Comparison of ENCODE assay signal across 16 mouse cellular contexts in genomic region chr14:24612254-24612995, GRCm38 (mm10).
DNase-seq lines count a peak whose midpoint lies in the region; ATAC-seq and TF ChIP-seq lines count a peak whose summit lies in the region.
"Had no signal": no experiment of that assay in that cellular context is flagged by ENCODE, and none has a peak within 500 bp of the region (broad histone marks: within the 10 kb centered on the region; RNA-seq: fewer than 3 reads in every experiment).

No protein-coding gene starts in this region.

- no peaks in the 10 kb centered on the region for H3K27me3 ChIP-seq in lung, embryonic 14.5 days (ENCODE audit: insufficient read depth, low read length)
- H3K27me3 ChIP-seq in forebrain, embryonic 16.5 days (replicated peaks; ENCODE audit: control insufficient read depth, insufficient read depth, low read length) = no peaks in the 10 kb centered on the region
- H3K27me3 ChIP-seq in neural tube, embryonic 15.5 days (replicated peaks) = no peaks in the 10 kb centered on the region
- no peaks in the 10 kb centered on the region for H3K27me3 ChIP-seq in heart, embryonic 12.5 days (replicated peaks)
- H3K27me3 ChIP-seq: liver, embryonic 12.5 days; stomach, embryonic 15.5 days had no signal

- 33% methylated on average over 4 of the region's 4 CpGs for WGBS in lung, embryonic 14.5 days
- 41% methylated on average over 4 of the region's 4 CpGs for WGBS in forebrain, embryonic 16.5 days
- 53% methylated on average over 4 of the region's 4 CpGs for WGBS in neural tube, embryonic 15.5 days
- WGBS in heart, embryonic 12.5 days = 69% methylated on average over 4 of the region's 4 CpGs

- TF ChIP-seq CTCF in lung, embryonic 14.5 days (IDR thresholded peaks at IDR 0.05; ENCODE audit: low read depth) = no peak

- H3K4me1 ChIP-seq in lung, embryonic 14.5 days (ENCODE audit: insufficient read depth) = peaks cover 14% of the 10 kb centered on the region; the same call in 1 of the 2 replicates
- peaks cover 33% of the 10 kb centered on the region for H3K4me1 ChIP-seq in forebrain, embryonic 16.5 days (replicated peaks; ENCODE audit: control insufficient read depth, insufficient read depth, low read length)
- H3K4me1 ChIP-seq in neural tube, embryonic 15.5 days = peaks cover 21% of the 10 kb centered on the region
- peaks cover 15% of the 10 kb centered on the region for H3K4me1 ChIP-seq in heart, embryonic 12.5 days (replicated peaks)
- H3K4me1 ChIP-seq: liver, embryonic 12.5 days; stomach, embryonic 15.5 days had no signal

- ATAC-seq in lung, embryonic 14.5 days (ENCODE audit: insufficient read depth) = no peak
- no peak for ATAC-seq in forebrain, embryonic 16.5 days
- ATAC-seq in neural tube, embryonic 15.5 days (ENCODE audit: low FRiP score) = no peak
- ATAC-seq in heart, embryonic 12.5 days (ENCODE audit: insufficient number of reproducible peaks, low FRiP score) = no peak
- ATAC-seq: inflammation-experienced regulatory T-cells, adult 6 months; liver, embryonic 12.5 days had no signal

- H3K9me3 ChIP-seq in lung, embryonic 14.5 days (ENCODE audit: low read depth, low read length) = no peaks in the 10 kb centered on the region
- no peaks in the 10 kb centered on the region; the same call in 1 of the 2 replicates for H3K9me3 ChIP-seq in forebrain, embryonic 16.5 days (ENCODE audit: control insufficient read depth, low read length)
- H3K9me3 ChIP-seq in neural tube, embryonic 15.5 days (replicated peaks) = no peaks in the 10 kb centered on the region
- H3K9me3 ChIP-seq in heart, embryonic 12.5 days (replicated peaks) = no peaks in the 10 kb centered on the region
- H3K9me3 ChIP-seq: heart, embryonic 13.5 days; liver, embryonic 12.5 days; stomach, embryonic 15.5 days had no signal

- H3K36me3 ChIP-seq in lung, embryonic 14.5 days (ENCODE audit: insufficient read depth) = no peaks in the 10 kb centered on the region
- H3K36me3 ChIP-seq in forebrain, embryonic 16.5 days (ENCODE audit: control insufficient read depth, insufficient read depth) = no peaks in the 10 kb centered on the region
- H3K36me3 ChIP-seq in neural tube, embryonic 15.5 days = no peaks in the 10 kb centered on the region
- H3K36me3 ChIP-seq in heart, embryonic 12.5 days = no peaks in the 10 kb centered on the region
- H3K36me3 ChIP-seq: heart, embryonic 13.5 days; liver, embryonic 12.5 days; stomach, embryonic 15.5 days had no signal

- DNase-seq in lung, embryonic 14.5 days = peak; percentile 50
- no peak for DNase-seq in lung, adult 18-20 months
- peak; percentile 62 for DNase-seq in cerebellum, adult 8-10 months
- no peak for DNase-seq in adrenal gland, adult (ENCODE audit: inconsistent age in 2 of 2, low spot score in 1 of 2)
- DNase-seq: embryo, embryonic 11 days; gastrocnemius, postnatal 14 days; lung, postnatal 36 days; right cerebral cortex, postnatal 4 days; thymus, postnatal 36 days had no signal

- no peak overlapping the region for H3K4me2 ChIP-seq in lung, embryonic 14.5 days
- H3K4me2 ChIP-seq in forebrain, embryonic 16.5 days (ENCODE audit: low read length) = no peak overlapping the region
- H3K4me2 ChIP-seq in neural tube, embryonic 15.5 days = no peak overlapping the region
- no peak overlapping the region for H3K4me2 ChIP-seq in heart, embryonic 12.5 days
- H3K4me2 ChIP-seq: heart, embryonic 13.5 days; liver, embryonic 12.5 days; stomach, embryonic 15.5 days had no signal

- no peak overlapping the region for H3K27ac ChIP-seq in lung, embryonic 14.5 days (ENCODE audit: low read depth)
- peak overlapping the region; percentile 52 for H3K27ac ChIP-seq in forebrain, embryonic 16.5 days (ENCODE audit: low read length)
- peak overlapping the region; percentile 48 for H3K27ac ChIP-seq in neural tube, embryonic 15.5 days (replicated peaks)
- H3K27ac ChIP-seq in heart, embryonic 12.5 days (ENCODE audit: poor library complexity, severe bottlenecking) = no peak overlapping the region
- H3K27ac ChIP-seq: heart, embryonic 13.5 days; liver, embryonic 12.5 days; stomach, embryonic 15.5 days had no signal

- no peak overlapping the region for H3K9ac ChIP-seq in lung, embryonic 14.5 days
- H3K9ac ChIP-seq in forebrain, embryonic 16.5 days (replicated peaks; ENCODE audit: low read depth, low read length) = no peak overlapping the region
- H3K9ac ChIP-seq in neural tube, embryonic 15.5 days (replicated peaks) = no peak overlapping the region
- H3K9ac ChIP-seq in heart, embryonic 12.5 days = no peak overlapping the region
- H3K9ac ChIP-seq: heart, embryonic 13.5 days; liver, embryonic 12.5 days; stomach, embryonic 15.5 days had no signal

- H3K4me3 ChIP-seq in lung, embryonic 14.5 days (ENCODE audit: low read depth, low read length) = no peak overlapping the region
- no peak overlapping the region for H3K4me3 ChIP-seq in forebrain, embryonic 16.5 days (replicated peaks; ENCODE audit: low read length)
- H3K4me3 ChIP-seq in neural tube, embryonic 15.5 days (replicated peaks) = no peak overlapping the region
- no peak overlapping the region for H3K4me3 ChIP-seq in heart, embryonic 12.5 days
- H3K4me3 ChIP-seq: heart, embryonic 13.5 days; liver, embryonic 12.5 days; stomach, embryonic 15.5 days had no signal

Comparison
In these comparisons a context has a peak if more than half of its experiments do, and no peak if none do; other contexts are left out.
1. DNase-seq: peak in lung, embryonic 14.5 days (single experiment) and cerebellum, adult 8-10 months (single experiment); none in lung, adult 18-20 months (0 of 2) and adrenal gland, adult (0 of 2).
2. H3K27ac ChIP-seq: peak in forebrain, embryonic 16.5 days (single experiment) and neural tube, embryonic 15.5 days (single experiment); none in lung, embryonic 14.5 days (single experiment) and heart, embryonic 12.5 days (single experiment).